Mouse (Mus musculus) hindbrain, embryonic 15.5 days (tissue): ENCODE measurements at regions not wholly inside any gene's neighbourhood (a gene's known extent, or its start where the extent isn't known, plus 50 kb on each side); places are given as distances from the start of the nearest gene placed in this dataset.

Experiments
- ATAC-seq: fragments of 200-750 bp; cut with Nextera tagmentation; 2 replicates; pipeline ENCODE4 v1.8.0; 2017; ENCODE audit warnings: low read depth, moderate number of reproducible peaks, moderate TSS enrichment; ENCODE audit not compliant: low FRiP score
- H3K27ac ChIP-seq: fragments of 300-500 bp; sonication (generic); replicated peaks from 2 replicates; pipeline ENCODE4 v1.5.1; 2015; ENCODE audit warnings: mild to moderate bottlenecking, inconsistent platforms
- H3K27me3 ChIP-seq: fragments of 300-500 bp; sonication (generic); 2 replicates; pipeline ENCODE4 v1.6.1; 2015; ENCODE audit warnings: control low read depth, inconsistent platforms
- H3K36me3 ChIP-seq: fragments of 300-500 bp; sonication (generic); 2 replicates; pipeline ENCODE4 v1.6.1; 2015; ENCODE audit warnings: control low read depth, inconsistent platforms
- H3K4me1 ChIP-seq: fragments of 300-500 bp; sonication (generic); replicated peaks from 2 replicates; pipeline ENCODE4 v1.6.1; 2015; ENCODE audit warnings: control low read depth, inconsistent platforms
- H3K4me2 ChIP-seq: fragments of 300-500 bp; sonication (generic); 2 replicates; pipeline ENCODE4 v1.6.1; 2015; ENCODE audit warnings: moderate library complexity, mild to moderate bottlenecking, inconsistent platforms
- H3K4me3 ChIP-seq: fragments of 300-500 bp; sonication (generic); 2 replicates; pipeline ENCODE4 v1.5.1; 2015; ENCODE audit warnings: mild to moderate bottlenecking, inconsistent platforms
- H3K9ac ChIP-seq: fragments of 300-500 bp; sonication (generic); 2 replicates; pipeline ENCODE4 v1.6.1; 2015; ENCODE audit warnings: inconsistent platforms
- H3K9me3 ChIP-seq: fragments of 300-500 bp; sonication (generic); 2 replicates; pipeline ENCODE4 v1.6.1; 2016; ENCODE audit warnings: control low read depth, inconsistent platforms
- WGBS: fragments of 180-500 bp; shearing (Covaris S2); methylation state at CpG from one replicate; pipeline ENCODE4 v1.1.7; 2015; 5-methylcytosine and 5-hydroxymethylcytosine counted together

DNA sequence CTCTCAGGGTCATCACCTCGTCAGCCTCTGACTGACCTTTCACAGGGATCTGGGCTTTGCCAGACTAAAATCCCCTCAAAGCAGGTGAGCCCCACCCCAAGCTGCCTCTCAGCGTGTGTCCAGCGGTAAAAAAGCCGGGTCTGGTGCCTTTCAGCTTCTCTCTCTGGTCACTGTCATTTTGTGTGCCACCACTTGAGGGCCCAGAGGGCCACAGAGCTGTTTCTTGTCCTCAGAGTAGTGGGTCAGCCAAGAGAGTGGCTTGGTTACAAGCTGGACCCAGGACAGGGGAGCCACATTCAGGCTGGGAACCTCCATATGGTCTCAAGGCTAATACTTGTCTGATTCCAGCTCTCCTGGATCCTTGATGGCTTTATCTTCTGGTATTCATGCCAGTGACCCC, 89.0 kb downstream of the Hif1an start:
- WGBS: 7% methylated on average over 4 of the region's 4 CpGs
- H3K4me3 ChIP-seq: no peak overlapping the region
- H3K9ac ChIP-seq: no peak overlapping the region
- H3K4me2 ChIP-seq: no peak overlapping the region
- peaks cover 5% of the 10 kb centered on the region; the same call in 1 of the 2 replicates for H3K4me1 ChIP-seq
- no peak for ATAC-seq
- H3K27me3 ChIP-seq: peaks cover 48% of the 10 kb centered on the region
- H3K36me3 ChIP-seq: no peaks in the 10 kb centered on the region
- no peak overlapping the region for H3K27ac ChIP-seq
- H3K9me3 ChIP-seq: no peaks in the 10 kb centered on the region

DNA sequence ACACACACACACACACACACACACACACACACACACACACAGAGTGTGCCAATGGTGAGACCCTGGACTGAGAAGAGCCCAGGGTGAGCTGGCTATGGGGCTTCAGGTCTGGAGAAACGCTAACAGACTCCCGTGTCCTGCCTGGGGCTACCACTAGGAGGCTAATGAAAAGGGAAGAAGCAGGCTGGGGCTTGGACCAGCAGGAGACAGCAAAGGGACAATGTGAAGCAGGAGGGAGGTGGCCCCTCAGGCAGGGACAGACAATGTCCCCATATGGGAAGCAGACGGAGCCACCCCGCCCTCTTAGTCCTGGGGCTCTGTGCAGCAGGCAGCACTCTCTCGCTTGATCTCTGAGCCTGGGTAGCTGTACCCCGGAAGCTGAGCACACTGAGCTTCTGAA, 93.1 kb downstream of the Hif1an start:
- Histone ChIP-seq H3K27me3 (peaks cover 42% of the 10 kb centered on the region), H3K27ac (no peak overlapping the region), H3K36me3 (no peaks in the 10 kb centered on the region), H3K9me3 (no peaks in the 10 kb centered on the region), H3K4me3 (no peak overlapping the region), H3K4me2 (no peak overlapping the region), H3K4me1 (peaks cover 5% of the 10 kb centered on the region; the same call in 1 of the 2 replicates), H3K9ac (no peak overlapping the region)
- 2% methylated on average over 6 of the region's 6 CpGs for WGBS
- ATAC-seq: 0 out of 2 replicates have a peak, but pooled peaks have one; percentile 38

DNA sequence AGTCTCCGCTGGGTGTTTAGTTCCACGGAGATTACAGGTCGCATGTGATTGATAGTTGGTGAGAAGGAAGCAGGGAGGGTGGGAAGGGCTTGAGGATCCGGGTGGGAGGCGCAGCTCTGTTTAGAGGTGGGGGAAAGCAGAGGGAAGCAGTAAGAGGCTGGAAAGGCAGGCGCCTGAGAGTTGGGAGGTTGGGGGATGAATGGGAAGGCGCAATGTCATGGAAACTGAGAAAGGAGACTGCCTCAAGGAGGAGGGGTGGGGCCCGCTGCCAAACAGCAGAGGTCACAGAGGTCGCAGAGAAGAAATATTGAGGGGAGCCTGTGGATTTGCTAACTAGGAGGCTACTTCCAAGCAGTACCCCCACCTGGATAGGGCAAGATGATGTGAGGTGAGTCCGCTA, 96.5 kb upstream of the Pax2 start:
- Histone ChIP-seq H3K36me3 (no peaks in the 10 kb centered on the region), H3K4me1 (peaks cover 5% of the 10 kb centered on the region; the same call in 1 of the 2 replicates), H3K4me3 (no peak overlapping the region), H3K27ac (no peak overlapping the region), H3K9ac (no peak overlapping the region), H3K27me3 (peaks cover 25% of the 10 kb centered on the region; the same call in 1 of the 2 replicates), H3K4me2 (no peak overlapping the region), H3K9me3 (no peaks in the 10 kb centered on the region)
- 19% methylated on average over 10 of the region's 10 CpGs for WGBS
- ATAC-seq: no peak

DNA sequence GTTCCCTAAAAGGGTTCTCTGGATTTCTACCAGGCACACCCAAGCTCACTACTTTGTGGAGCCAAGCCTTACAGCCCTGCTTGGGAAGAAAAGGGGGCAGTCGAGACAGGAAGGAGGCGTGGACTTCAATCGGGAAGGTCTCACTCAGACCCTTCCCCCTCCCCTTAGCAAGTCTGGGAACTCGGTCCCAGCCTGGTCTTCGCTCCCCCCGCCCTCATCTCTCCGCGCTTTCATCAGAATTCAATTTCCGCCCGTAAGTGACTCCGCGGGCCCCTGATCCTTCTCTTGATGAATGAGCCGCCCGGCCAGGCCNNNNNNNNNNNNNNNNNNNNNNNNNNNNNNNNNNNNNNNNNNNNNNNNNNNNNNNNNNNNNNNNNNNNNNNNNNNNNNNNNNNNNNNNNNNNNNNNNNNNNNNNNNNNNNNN, 86.3 kb upstream of the Pax2 start:
- Histone ChIP-seq H3K36me3 (no peaks in the 10 kb centered on the region), H3K9ac (no peak overlapping the region), H3K27ac (peak overlapping the region; percentile 70), H3K9me3 (no peaks in the 10 kb centered on the region), H3K27me3 (peaks cover 62% of the 10 kb centered on the region), H3K4me1 (peaks cover 34% of the 10 kb centered on the region), H3K4me3 (peak overlapping the region; percentile 24), H3K4me2 (peak overlapping the region; percentile 64)
- ATAC-seq: no peak
- 0% methylated on average over 14 of the region's 14 CpGs for WGBS

DNA sequence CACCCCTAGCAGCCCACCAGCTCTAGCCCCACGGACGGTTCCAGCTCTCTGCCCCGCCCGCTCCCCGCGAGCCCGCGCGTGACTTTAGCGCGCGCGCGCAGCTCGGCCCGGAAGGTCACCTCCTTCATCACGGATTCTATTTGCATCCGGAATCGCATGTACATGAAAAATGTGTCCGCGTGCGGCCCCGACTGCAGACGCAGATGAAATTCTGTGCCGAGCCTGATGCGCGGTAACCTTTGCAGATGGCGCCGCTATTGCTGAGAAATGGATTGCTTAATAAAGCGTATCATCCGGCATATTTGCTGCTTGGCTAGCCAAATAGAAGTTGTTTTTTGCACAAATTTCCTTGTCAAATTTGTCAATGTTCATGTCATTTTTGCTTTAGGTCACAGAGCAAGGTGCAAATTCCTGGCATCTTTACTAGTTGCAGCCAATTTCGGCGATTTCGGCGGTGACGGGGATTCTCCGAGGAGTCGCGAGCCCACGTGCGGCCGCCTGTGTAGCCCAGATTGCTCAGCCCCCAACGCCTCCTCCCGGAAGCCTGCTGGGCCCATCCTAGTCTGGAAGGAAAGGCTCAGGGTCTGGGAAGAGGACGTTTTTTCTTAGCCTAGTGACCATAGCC, 81.1 kb upstream of the Pax2 start:
- WGBS: 5% methylated on average over 45 of the region's 45 CpGs
- H3K9me3 ChIP-seq: no peaks in the 10 kb centered on the region
- no peak overlapping the region for H3K9ac ChIP-seq
- peak overlapping the region; percentile 53 for H3K4me2 ChIP-seq
- H3K4me3 ChIP-seq: peak overlapping the region; percentile 26
- peak overlapping the region; percentile 51; the same call in 1 of the 2 replicates for H3K27ac ChIP-seq
- H3K27me3 ChIP-seq: peaks cover 78% of the 10 kb centered on the region
- no peaks in the 10 kb centered on the region for H3K36me3 ChIP-seq
- no peak for ATAC-seq
- peaks cover 52% of the 10 kb centered on the region for H3K4me1 ChIP-seq

DNA sequence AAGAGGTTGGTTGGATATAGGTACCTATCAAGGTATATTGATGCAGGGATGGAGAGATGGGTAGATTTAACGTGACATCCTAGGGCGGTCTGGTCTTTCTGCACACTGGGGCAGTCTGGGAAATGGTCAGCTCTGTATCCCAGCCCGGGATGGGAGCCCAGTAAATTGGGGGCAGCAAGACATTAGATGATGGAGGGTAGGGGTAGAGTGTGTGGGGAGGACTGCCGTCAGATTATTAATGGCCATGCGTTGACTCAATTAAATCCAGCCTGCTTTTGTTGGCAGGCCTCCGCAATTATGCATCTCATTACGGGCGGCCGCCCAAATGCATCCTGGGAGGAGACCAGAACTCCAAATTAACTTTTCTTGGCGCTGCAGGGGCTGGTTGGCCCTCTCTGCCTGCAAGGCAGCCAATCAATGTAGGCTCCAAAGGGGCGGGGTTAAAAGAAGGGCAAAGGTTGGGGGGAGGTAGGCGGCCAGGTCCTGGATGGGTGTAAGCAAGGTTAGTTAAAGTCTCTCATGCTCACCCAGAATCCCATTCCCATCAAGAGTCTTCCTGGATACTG, 79.2 kb upstream of the Pax2 start:
- H3K4me1 ChIP-seq: peaks cover 37% of the 10 kb centered on the region
- 2% methylated on average over 12 of the region's 12 CpGs for WGBS
- no peaks in the 10 kb centered on the region for H3K36me3 ChIP-seq
- H3K27me3 ChIP-seq: peaks cover 83% of the 10 kb centered on the region
- peak; percentile 24; the same call in 1 of the 2 replicates for ATAC-seq
- H3K4me3 ChIP-seq: no peak overlapping the region
- H3K4me2 ChIP-seq: no peak overlapping the region
- no peaks in the 10 kb centered on the region for H3K9me3 ChIP-seq
- no peak overlapping the region for H3K27ac ChIP-seq
- H3K9ac ChIP-seq: no peak overlapping the region

DNA sequence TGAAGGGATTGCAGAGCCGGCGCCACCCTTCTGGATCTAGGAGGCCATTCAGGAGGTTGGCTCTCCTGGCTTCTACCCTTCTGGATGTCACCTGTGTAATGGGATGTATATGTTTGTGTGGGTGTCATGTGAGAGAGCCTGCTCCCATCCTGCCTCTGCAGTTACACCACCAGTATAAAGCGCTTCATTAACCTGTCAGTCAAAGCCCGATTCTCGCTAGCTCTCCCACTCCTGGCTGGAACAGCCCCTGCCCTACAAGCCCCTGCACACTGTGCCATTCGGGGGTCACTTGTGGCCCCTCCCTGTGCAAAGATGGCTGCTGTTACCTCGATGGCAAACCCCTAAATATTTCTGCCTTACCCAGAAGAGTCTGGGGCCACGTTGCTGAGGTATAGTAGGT, 78.5 kb upstream of the Pax2 start:
- no peak overlapping the region for H3K4me2 ChIP-seq
- no peaks in the 10 kb centered on the region for H3K36me3 ChIP-seq
- no peak overlapping the region for H3K4me3 ChIP-seq
- H3K27me3 ChIP-seq: peaks cover 80% of the 10 kb centered on the region
- ATAC-seq: no peak
- peaks cover 33% of the 10 kb centered on the region for H3K4me1 ChIP-seq
- 61% methylated on average over 8 of the region's 8 CpGs for WGBS
- H3K9me3 ChIP-seq: no peaks in the 10 kb centered on the region
- no peak overlapping the region for H3K27ac ChIP-seq
- no peak overlapping the region for H3K9ac ChIP-seq

DNA sequence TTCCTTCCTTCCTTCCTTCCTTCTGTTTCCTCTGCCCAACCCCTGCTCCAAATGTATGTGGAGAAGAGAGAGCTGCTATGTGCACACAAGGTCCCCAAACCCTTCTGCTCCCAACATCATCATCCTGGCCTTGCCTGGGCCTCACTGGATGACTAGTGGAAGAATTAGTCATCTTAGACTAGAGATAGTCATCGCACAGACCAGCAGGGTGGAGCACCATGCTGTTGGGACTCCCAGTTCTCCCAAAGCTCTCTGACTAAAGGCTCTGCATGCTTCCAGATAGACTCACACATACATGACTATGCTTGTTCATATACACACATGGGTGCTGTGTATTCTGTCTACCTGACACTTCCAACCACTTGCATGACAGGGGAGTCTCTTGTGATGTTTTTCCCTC, 77.2 kb upstream of the Pax2 start:
- Histone ChIP-seq H3K4me2 (no peak overlapping the region), H3K27me3 (peaks cover 81% of the 10 kb centered on the region), H3K4me3 (no peak overlapping the region), H3K4me1 (peaks cover 41% of the 10 kb centered on the region), H3K36me3 (no peaks in the 10 kb centered on the region), H3K27ac (no peak overlapping the region), H3K9ac (no peak overlapping the region), H3K9me3 (no peaks in the 10 kb centered on the region)
- WGBS: 78% methylated on average over 1 of the region's 1 CpGs
- no peak for ATAC-seq

DNA sequence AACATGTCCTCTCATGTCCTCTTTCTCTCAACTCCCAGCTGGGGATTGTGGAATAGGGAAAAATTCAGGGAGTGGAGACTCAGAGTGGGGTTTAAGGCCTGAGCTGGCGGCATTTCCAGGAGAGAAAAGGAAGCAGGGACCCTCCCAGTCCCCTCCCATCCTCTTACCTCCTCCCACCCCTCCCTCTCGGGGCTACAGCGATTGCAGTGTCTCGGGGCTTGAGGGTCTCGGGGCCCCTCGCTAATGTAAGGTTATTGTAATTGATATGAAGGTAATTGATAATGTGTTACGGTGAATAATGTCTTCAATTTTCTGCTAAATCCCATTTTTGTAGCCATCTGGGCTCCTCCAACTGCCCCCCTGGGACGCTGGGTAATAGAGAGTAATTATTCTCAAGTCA, 74.2 kb upstream of the Pax2 start:
- H3K27me3 ChIP-seq: peaks cover 89% of the 10 kb centered on the region
- no peak overlapping the region for H3K4me2 ChIP-seq
- 3% methylated on average over 8 of the region's 8 CpGs for WGBS
- H3K9me3 ChIP-seq: no peaks in the 10 kb centered on the region
- no peak overlapping the region for H3K4me3 ChIP-seq
- H3K9ac ChIP-seq: no peak overlapping the region
- ATAC-seq: no peak
- no peak overlapping the region for H3K27ac ChIP-seq
- no peaks in the 10 kb centered on the region for H3K36me3 ChIP-seq
- H3K4me1 ChIP-seq: peaks cover 26% of the 10 kb centered on the region

DNA sequence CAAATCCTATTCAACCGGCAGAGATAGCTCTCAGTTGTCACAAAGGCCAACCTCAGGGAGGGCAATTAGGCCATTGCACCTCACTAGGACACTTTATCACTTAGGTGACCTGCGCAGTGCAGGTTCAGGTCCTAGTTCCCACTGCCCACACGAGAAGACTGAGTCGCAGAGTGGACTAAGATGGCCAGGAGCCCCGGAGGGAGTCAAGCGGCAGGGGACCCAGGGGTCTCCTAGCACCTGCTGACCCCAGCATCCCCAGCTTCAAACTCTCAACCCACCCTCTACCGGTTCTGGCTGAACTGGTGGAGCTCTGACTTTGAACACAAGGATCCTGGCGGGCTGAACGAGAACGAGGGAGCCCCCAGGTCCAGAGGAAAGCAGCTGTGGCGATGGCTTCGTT, 72.7 kb upstream of the Pax2 start:
- Histone ChIP-seq H3K27me3 (peaks cover 88% of the 10 kb centered on the region), H3K9ac (no peak overlapping the region), H3K36me3 (no peaks in the 10 kb centered on the region), H3K4me3 (no peak overlapping the region), H3K4me1 (peaks cover 22% of the 10 kb centered on the region), H3K27ac (no peak overlapping the region), H3K4me2 (no peak overlapping the region), H3K9me3 (no peaks in the 10 kb centered on the region)
- 6% methylated on average over 12 of the region's 12 CpGs for WGBS
- ATAC-seq: no peak

DNA sequence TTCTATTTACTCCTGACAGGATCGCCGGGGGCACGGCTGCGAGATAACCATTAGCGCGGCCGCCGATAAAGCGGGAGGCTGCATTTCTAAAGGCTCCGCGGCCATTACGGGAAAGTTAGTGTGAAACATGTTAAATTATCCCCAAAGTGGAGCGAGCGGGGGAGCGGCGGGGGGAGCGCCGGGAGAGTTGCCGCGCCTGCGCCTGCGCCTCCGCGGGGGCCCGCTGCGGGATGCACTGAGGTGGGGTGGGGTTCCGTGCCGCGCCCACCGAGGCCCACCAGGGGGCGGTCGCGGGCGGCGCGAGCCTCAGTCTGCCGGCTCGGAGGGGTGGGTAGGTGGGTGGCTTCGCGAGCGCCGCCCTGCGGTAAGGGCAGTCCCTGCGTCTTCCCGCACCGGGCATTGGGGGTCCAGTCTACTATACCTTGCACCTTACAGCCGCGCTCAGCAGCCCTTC, 71.8 kb upstream of the Pax2 start:
- ATAC-seq: no peak
- no peak overlapping the region for H3K27ac ChIP-seq
- peak overlapping the region; percentile 52 for H3K4me2 ChIP-seq
- H3K4me1 ChIP-seq: peaks cover 22% of the 10 kb centered on the region
- H3K27me3 ChIP-seq: peaks cover 91% of the 10 kb centered on the region
- WGBS: 2% methylated on average over 37 of the region's 48 CpGs
- peak overlapping the region; percentile 28 for H3K4me3 ChIP-seq
- no peaks in the 10 kb centered on the region for H3K9me3 ChIP-seq
- no peaks in the 10 kb centered on the region for H3K36me3 ChIP-seq
- H3K9ac ChIP-seq: no peak overlapping the region

DNA sequence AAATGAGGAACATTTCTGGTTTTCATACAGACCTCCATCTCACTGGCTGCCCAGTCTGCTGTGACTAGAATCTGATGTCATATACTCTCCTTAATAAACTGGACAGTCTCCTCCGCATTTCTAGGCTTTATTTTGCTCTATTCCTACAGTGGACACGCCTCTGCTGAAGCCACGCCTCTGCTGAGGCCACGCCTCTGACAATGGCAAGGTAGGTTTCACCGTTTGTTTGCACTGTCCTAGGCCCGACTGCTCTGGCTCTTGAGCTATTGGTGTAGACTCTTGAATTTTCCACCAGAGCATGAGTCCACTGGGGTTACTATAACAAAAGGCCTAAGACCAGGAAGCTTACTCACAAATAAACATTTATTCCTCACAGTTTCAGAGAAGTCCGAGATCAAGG, 69.8 kb upstream of the Pax2 start:
- H3K4me3 ChIP-seq: no peak overlapping the region
- H3K9me3 ChIP-seq: no peaks in the 10 kb centered on the region
- ATAC-seq: no peak
- H3K4me2 ChIP-seq: no peak overlapping the region
- 46% methylated on average over 7 of the region's 7 CpGs for WGBS
- H3K36me3 ChIP-seq: no peaks in the 10 kb centered on the region
- peaks cover 22% of the 10 kb centered on the region for H3K4me1 ChIP-seq
- H3K9ac ChIP-seq: no peak overlapping the region
- no peak overlapping the region for H3K27ac ChIP-seq
- peaks cover 94% of the 10 kb centered on the region for H3K27me3 ChIP-seq
